Mouse (Mus musculus) frontal cortex, postnatal 25 days (tissue): ENCODE results near the gene Stk19.
"Not testable (repeated sequence)": the region's sequence is repeated elsewhere in the genome, so short reads cannot be mapped to it uniquely, and the experiment has no call there.

Experiments used
- DNase-seq, 2 experiments: peaks; one replicate each; pipeline ENCODE4 v3.0.0; 2022; ENCODE audit warnings: low spot score in 2 of 2

The Stk19 gene

GRCm38 (mm10) chr17:34840736-34841307 is 4.1 kb upstream of the Stk19 start:
- no peak for DNase-seq

DNA sequence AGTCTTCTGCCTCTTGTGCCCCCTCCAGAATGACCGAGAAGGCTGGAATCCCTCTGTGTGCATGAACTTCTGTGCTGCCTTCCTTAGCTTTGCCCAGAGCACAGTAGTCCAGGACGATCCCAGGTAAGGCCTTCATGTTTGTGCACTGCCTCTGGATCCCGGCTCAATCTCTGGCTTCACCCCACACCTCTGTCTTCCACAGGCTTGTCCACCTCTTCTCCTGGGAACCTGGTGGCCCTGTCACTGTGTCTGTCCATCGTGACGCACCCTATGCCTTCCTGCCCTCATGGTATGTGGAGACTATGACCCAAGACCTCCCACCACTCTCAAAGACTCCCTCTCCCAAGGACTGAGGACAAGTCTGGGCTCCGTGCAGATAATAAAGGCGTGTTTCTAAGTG is 2.0 kb upstream of the Stk19 start:
- no peak for DNase-seq

DNA sequence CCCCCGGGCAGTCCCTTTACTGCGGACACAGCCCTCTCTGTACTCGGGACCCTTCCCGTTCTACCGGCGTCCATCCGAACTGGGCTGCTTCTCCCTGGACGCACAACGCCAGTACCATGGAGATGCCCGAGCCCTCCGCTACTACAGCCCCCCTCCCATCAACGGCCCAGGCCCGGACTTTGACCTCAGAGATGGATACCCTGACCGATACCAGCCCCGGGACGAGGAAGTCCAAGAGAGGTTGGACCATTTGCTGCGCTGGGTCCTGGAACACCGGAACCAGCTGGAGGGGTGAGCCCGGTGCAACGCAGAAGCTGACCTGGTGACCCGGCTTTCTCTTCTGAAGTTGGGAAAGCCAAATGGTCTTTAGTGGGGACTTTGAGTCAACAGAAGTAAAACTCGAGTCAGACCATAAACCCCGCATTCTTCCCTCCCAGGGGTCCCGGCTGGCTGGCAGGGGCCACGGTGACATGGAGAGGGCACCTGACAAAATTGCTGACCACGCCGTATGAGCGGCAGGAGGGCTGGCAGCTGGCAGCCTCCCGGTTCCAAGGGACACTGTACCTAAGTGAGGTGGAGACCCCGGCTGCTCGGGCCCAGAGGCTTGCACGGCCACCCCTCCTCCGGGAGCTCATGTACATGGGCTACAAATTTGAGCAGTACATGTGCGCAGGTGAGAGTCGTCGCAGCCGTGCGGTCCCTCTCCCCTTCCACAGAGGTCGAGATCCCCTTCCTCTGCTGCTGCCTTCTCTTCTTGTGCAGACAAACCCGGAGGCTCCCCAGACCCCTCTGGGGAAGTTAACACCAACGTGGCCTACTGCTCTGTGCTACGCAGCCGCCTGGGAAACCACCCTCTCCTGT is 949 bp upstream of the Stk19 start:
- DNase-seq: no peak

DNA sequence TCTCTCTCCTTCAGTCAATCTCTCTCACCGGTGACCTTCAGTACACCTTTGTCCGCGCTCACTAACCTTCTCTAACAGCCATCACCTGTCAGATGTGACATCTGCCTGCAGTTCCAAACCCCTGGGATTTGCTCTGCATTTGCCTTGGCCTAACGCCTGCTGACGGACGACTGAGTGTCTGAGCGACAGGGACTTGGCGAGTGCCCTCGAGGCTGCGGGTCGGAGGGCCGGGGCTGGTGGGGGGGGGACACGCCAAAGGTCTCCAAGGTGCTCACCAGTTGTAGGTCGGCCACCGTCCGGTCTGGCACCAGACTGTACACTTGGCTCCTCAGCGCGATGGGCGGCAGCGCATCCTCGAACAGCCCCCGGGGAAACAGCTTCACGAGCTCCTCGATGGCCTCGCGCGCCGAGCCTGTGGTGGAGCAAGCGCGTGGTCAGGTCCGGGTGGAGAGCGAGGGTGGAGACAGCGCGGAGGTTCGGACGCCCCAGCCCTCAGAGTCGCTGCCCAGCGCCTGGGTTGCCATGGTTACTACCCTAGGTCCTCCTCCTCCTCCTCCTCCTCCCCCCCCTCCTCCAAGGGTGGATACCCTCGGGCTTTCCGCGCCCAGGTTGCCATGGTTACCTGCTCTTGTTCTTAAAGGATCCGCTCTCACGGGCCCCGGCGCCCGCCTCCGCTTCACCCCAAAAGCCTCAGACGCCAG is 440 bp downstream of the Stk19 start:
- no peak for DNase-seq

GRCm38 (mm10) chr17:34830776-34831175 is 6.0 kb downstream of the Stk19 start:
- not testable (repeated sequence) for DNase-seq

DNA sequence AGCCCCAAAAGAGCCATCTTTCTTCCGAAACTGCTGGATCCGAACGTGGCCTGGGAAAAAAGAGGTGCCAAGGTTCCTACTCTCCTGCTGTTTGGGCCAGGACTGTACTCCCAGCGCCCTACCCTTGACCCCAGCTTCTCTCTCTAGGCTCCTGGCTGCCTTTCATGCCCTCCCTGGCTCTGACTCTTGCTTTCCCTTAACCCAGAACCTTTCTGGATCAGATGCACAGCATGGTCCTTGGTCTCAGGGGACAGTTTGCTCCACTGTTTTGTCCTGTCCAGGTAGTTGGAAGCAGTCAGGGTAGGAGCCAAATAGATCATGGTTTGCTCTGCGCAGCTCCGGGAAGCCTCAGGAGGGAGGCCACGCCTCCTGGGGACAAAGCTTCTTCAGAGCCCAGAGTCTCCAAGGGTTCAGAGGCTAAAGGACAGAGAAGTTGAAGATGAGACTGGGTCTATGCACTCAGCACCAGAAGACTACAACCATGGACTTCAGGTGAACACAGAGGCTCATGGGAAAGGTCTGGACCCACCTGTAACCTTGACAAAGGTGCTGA is 21.9 kb downstream of the Stk19 start:
- DNase-seq: no peak

- not testable (repeated sequence) for DNase-seq
Observed at GRCm38 (mm10) chr17:34813747-34814146, 23.0 kb downstream of the Stk19 start.

DNA sequence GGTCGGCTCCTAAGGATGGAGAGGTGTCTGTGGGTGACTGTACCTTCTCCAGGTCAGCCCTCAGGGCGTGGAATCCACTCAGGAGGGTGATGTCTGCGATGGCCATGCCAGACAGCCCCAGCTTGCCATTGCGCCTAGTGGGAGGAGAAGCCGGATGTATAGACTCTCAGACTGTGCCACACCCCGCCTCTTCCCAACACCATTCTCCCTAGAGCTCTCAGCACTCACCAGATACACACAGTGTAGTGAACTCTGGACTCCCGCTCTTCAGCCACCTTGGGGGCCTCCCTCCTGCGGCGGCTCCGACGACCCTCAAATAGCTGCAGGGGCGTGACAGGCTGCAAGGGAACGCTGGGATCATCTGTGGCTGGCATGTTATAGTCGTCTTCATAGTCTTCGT is 25.5 kb downstream of the Stk19 start:
- no peak for DNase-seq

DNA sequence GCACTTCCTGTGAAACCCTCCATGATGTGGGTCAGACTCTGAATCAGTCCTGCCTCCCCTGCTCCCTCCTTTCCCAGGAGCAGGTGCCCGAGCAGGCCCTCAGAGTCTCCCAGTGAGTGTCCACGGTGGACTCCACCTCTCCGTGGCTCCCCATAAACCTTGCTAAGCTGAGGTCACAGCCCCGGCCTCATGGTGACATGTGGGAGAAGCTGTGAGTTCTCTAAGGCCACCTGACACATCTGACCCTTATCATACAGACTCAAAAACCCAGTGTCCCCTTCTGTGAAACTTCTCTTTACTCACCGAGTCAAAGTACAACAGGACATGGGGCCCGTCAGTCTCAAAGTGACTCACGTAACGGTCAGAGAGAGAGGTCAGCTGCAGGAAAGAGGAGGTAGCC is 25.9 kb downstream of the Stk19 start:
- DNase-seq: not testable (repeated sequence)

- DNase-seq: not testable (repeated sequence)
Observed at GRCm38 (mm10) chr17:34810411-34810810, 26.3 kb downstream of the Stk19 start.

DNA sequence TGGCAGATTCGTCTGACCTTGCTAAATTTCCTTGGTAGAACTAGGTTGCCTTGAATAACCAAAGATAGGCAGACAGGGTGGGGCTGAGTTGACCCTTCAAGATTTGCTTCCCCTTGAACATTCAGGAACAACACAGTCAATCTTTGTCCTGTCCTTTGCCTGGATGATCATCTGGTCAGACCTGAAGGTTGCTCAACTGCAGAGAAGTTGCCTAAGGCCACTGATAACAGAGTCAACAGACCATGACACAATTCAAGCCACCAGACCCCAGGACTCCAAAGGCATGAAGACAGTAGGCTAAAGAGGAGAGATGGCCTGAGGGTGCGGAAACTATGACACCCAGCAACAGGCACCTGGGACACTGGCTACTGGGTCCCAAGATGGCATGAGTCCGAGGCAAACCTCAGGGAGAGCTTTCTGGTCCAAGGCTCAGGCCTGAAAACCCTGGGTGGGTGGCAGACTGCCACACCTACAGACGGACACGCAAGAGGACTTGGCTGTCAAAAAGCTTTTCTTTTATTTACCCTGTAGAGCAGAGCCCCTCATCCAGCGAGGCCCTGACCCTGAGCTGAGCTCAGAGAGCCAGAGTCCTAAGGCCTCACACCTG is 28.0 kb downstream of the Stk19 start:
- DNase-seq: no peak

DNA sequence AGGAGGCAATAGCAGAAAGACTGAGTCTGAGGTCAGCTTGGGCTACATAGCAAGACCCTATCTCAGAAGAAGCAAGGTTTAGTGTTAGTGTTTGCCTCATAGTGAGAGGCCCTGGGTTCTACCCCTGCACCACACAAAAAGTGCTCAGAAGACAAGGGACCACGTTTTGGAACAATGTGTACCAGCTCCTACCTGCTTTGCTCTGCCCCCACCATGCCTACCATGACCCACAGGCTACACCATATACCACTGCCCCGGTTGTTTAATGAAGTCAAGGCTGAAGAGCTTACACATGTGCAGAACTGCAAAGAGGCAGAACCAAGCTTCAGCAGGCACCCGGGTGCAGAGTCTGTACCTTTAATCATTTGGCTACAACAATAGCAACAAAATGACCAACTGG is 29.6 kb downstream of the Stk19 start:
- DNase-seq: no peak

- DNase-seq: no peak
Observed at GRCm38 (mm10) chr17:34804871-34805562, 31.7 kb downstream of the Stk19 start.

GRCm38 (mm10) chr17:34804301-34804700 is 32.4 kb downstream of the Stk19 start, which contains the start of gene Cyp21a1:
TSS of gene Cyp21a1 (minus strand) at chr17:34804561.
- DNase-seq: not testable (repeated sequence)

DNA sequence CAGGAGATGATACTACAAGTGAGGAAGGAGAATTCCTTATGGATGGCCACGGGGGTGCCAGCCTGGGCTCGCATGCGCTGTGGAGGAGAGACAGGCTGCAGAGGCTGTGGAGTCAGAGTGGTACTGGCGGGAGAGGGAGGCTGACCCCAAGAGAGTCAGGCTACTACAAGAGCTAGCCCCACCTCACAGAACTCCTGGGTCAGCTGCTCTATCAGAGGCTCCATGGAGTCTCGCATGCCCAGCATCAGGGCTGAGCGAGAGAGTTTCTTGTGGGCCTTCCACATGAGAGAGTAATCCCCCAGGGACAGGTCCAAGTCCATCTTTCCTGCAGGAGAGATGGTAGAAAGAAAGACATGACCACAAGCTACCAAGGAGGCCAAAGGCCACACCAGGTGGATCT is 33.4 kb downstream of the Stk19 start:
- not testable (repeated sequence) for DNase-seq

GRCm38 (mm10) chr17:34802756-34803155 is 34.0 kb downstream of the Stk19 start:
- DNase-seq: not testable (repeated sequence)

DNA sequence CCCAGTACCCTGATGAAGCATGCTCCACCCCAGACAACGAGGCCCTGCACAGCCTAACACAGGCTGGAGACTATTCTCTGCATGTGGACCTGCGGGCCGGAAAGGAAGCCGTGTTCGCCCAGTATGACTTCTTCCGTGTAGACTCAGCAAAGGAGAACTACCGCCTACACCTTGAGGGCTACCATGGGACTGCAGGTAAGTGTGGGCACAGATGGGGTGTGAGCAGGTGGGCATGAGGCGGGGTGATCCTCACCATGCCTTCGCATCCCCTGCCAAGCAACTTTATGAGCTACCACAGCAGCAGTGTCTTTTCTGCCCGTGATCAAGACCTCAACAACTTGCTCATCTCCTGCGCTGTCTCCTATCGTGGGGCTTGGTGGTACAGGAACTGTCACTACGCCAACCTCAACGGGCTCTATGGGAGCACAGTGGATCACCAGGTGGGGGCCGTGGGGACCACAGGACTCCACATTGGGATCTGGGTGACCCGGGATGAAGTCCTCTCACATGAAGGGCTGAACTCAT is 35.9 kb downstream of the Stk19 start:
- not testable (repeated sequence) for DNase-seq

DNA sequence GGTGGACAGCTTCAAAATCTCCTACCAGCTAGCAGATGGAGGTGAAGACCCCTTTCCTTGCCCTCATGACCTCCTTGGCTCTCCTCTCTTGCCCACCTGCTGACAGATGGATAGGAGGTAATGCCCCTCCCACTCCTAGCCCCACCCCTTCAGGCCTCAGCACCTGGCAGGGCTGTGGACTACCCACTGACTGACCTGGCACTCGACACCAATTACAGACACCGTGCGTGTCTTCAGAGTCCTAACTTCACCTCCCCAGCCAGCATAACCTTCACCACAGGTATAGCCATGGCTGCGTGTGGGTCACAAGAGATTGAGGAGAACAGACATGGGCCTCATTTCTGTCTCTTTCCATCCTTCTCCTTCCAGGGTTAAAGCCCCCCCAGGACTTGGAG is 37.2 kb downstream of the Stk19 start:
- DNase-seq: no peak

- no peak for DNase-seq
Observed at GRCm38 (mm10) chr17:34798866-34799530, 37.7 kb downstream of the Stk19 start.

GRCm38 (mm10) chr17:34798071-34798470 is 38.7 kb downstream of the Stk19 start:
- not testable (repeated sequence) for DNase-seq
